Mouse (Mus musculus) liver, postnatal 0 days (tissue): Measurements from ENCODE around the gene Tfg. TPM values are rescaled to one million over a fixed set of nuclear protein-coding genes. Genes with fewer than 3 reads are reported as not detected.

ENCODE experiments used
- ATAC-seq: fragments of 200-750 bp; cut with Nextera tagmentation; 2 replicates; pipeline ENCODE4 v1.8.0; 2017; ENCODE audit warnings: mild to moderate bottlenecking, moderate library complexity
- DNase-seq: peaks from one replicate; pipeline ENCODE4 v3.0.0-alpha.2; 2016
- H3K27ac ChIP-seq: fragments of 300-500 bp; sonication (generic); 2 replicates; pipeline ENCODE4 v1.5.1; 2014; ENCODE audit warnings: antibody characterized with exemption, moderate library complexity, mild to moderate bottlenecking, low read depth
- H3K27me3 ChIP-seq: fragments of 300-500 bp; sonication (generic); 2 replicates; pipeline ENCODE4 v1.6.1; 2014; ENCODE audit warnings: low read length, control low read depth, mixed read lengths; ENCODE audit not compliant: insufficient read depth
- H3K36me3 ChIP-seq: fragments of 300-500 bp; sonication (generic); replicated peaks from 2 replicates; pipeline ENCODE4 v1.6.1; 2014; ENCODE audit warnings: mild to moderate bottlenecking, control low read depth, low read length, moderate library complexity, mixed read lengths; ENCODE audit not compliant: insufficient read depth
- H3K4me1 ChIP-seq: fragments of 300-500 bp; sonication (generic); 2 replicates; pipeline ENCODE4 v1.6.1; 2014; ENCODE audit warnings: antibody characterized with exemption, mild to moderate bottlenecking, control low read depth; ENCODE audit not compliant: insufficient read depth
- H3K4me2 ChIP-seq: fragments of 300-500 bp; sonication (generic); 2 replicates; pipeline ENCODE4 v1.6.1; 2014; ENCODE audit warnings: low read depth, mild to moderate bottlenecking, low read length, moderate library complexity, mixed read lengths
- H3K4me3 ChIP-seq: fragments of 300-500 bp; sonication (generic); 2 replicates; pipeline ENCODE4 v1.5.1; 2014; ENCODE audit warnings: low read depth, low read length
- H3K9ac ChIP-seq: fragments of 300-500 bp; sonication (generic); replicated peaks from 2 replicates; pipeline ENCODE4 v1.6.1; 2014; ENCODE audit warnings: mild to moderate bottlenecking, moderate library complexity
- H3K9me3 ChIP-seq: fragments of 300-500 bp; sonication (generic); 2 replicates; pipeline ENCODE4 v1.6.1; 2016; ENCODE audit warnings: mild to moderate bottlenecking, control low read depth, low read length, mixed read lengths
- CTCF ChIP-seq: sonication (generic); IDR thresholded peaks from 2 replicates; pipeline ENCODE4 v1.5.1; 2016; ENCODE audit warnings: antibody characterized with exemption, low read depth
- EP300 ChIP-seq: IDR thresholded peaks from 2 replicates; pipeline ENCODE4 v1.6.1; 2016; ENCODE audit warnings: antibody characterized with exemption, low read depth, mild to moderate bottlenecking
- WGBS: fragments of 180-500 bp; shearing (Covaris S2); extraction: QIAGEN DNeasy Blood & Tissue Kit; methylation state at CpG from one replicate; pipeline ENCODE4 v1.1.7; 2014; ENCODE audit not compliant: insufficient replicate concordance; 5-methylcytosine and 5-hydroxymethylcytosine counted together
- polyA plus RNA-seq: library from polyadenylated mRNA; unstranded; fragments of >200 nt; fragmentation: Nextera tagmentation; extraction: Ambion mirVana; gene quantifications from 2 replicates; pipeline ENCODE4 v1.2.1, GENCODE M21; 2015

Tfg gene
- 53.9 and 54.1 TPM in 2 replicates for polyA plus RNA-seq

DNA sequence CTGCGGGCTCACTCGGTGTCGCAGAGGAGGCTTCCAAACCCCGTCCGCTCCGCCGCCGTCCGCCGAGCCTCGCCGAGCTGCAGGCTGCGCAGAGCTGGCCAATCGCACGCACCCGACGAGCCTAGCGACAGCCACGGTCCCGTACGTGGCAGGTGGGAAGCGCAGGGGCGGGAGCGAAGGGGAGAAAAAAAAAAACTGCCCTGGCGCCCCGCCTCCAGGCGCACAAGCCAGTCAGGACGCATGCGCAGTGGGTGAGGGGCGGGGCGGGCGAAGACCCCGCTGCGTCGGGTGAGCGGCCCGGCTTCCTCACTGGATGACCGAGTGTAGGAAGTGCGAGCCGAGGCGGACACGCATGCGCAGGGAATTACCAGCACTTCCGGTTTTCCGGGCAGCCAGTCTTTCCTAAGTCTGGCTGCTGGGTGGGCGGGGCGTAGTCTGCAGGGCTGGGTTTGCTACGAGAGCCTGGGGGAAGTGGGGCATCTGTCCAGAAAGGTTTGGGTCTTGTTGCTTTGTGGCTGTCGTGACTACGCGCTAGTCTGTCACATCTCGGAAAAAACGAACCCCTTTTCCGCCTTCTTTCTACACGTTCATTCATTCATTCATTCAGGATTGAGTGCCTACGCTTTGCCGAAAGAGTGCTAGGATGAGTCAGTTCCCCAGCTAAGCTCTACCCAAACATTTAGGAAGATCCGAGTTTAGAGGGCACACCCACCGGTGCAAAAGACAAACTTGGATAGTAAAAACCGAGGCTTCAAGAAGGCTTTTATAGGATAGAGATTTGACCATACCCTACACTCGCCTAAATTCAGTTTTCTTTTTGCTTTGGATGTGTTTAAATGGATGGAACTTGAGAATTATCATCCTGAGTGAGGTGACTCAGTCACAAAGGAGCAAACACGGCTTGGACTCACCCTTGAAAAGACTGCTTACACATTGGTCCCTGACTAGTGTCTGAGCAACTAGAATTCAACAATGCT is at the start of gene Tfg:
TSS of gene Tfg (minus strand) at position 227 of the 977 bp plus-strand sequence.
- Histone ChIP-seq H3K4me3 (peak within 1 kb of the TSS; percentile 92), H3K9me3 (no peaks in the 10 kb centered on the region), H3K4me2 (peak within 1 kb of the TSS; percentile 90), H3K27me3 (no peaks in the 10 kb centered on the region), H3K9ac (peak within 1 kb of the TSS; percentile 91), H3K36me3 (peaks cover 2% of the 10 kb centered on the region; the same call in 1 of the 2 replicates), H3K4me1 (peaks cover 20% of the 10 kb centered on the region), H3K27ac (peak within 1 kb of the TSS; percentile 98)
- peak; percentile 99 for DNase-seq
- WGBS, result under 1% methylated on average over 60 of the region's 62 CpGs
- peak; percentile 91 for ATAC-seq
- TF ChIP-seq EP300, result no peak
- TF ChIP-seq CTCF, result no peak

DNA sequence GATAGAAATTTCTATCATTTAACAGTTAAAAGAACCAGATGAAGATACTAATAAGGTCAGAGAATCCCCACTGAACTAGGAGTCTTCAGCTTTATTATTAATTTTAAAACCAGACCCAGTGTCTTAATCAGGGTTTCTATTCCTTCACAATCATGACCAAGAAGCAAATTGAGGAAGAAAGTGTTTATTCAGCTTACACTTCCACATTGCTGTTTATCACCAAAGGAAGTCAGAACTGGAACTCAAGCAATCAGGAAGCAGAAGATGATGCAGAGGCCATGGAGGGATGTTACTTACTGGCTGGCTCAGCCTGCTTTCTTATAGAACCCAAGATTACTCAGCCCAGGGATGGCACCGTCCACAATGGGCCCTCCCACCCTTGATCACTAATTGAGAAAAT is 11.8 kb upstream of the Tfg start:
- no peaks in the 10 kb centered on the region for H3K36me3 ChIP-seq
- H3K4me2 ChIP-seq, result no peak overlapping the region
- no peak for ATAC-seq
- no peaks in the 10 kb centered on the region for H3K27me3 ChIP-seq
- H3K9ac ChIP-seq, result no peak overlapping the region
- no peak for DNase-seq
- no peak overlapping the region for H3K4me3 ChIP-seq
- no peaks in the 10 kb centered on the region for H3K4me1 ChIP-seq
- H3K9me3 ChIP-seq, result no peaks in the 10 kb centered on the region
- no peak for TF ChIP-seq CTCF
- no peak for TF ChIP-seq EP300
- 13% methylated on average over 1 of the region's 1 CpGs for WGBS
- no peak overlapping the region for H3K27ac ChIP-seq

DNA sequence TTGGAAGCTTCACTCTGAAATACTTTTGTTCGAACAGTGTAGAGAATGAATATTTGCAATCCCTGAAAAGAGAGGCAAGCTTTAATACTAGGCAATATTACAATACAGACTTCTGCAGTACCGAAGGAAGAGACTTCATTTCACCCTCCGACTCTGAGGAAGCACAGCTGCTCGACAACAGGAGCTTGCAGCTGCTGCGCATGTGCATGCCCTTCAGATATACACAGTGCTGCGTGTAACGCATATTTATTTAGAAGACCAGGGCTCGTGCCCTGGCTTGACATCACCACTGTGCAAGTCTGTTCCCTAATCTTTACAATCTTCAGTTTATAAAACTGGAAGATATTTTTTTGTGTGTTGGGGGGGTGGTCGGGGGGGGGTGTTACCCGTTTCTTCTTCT is 7.7 kb upstream of the Tfg start:
- no peak overlapping the region for H3K9ac ChIP-seq
- no peaks in the 10 kb centered on the region for H3K36me3 ChIP-seq
- no peak overlapping the region for H3K27ac ChIP-seq
- 0 out of 2 replicates have a peak, but pooled peaks cover 2% of the 10 kb centered on the region for H3K4me1 ChIP-seq
- no peaks in the 10 kb centered on the region for H3K27me3 ChIP-seq
- H3K9me3 ChIP-seq, result no peaks in the 10 kb centered on the region
- no peak for TF ChIP-seq EP300
- no peak for TF ChIP-seq CTCF
- no peak overlapping the region for H3K4me2 ChIP-seq
- 83% methylated on average over 10 of the region's 10 CpGs for WGBS
- no peak for ATAC-seq
- no peak for DNase-seq
- no peak overlapping the region for H3K4me3 ChIP-seq

DNA sequence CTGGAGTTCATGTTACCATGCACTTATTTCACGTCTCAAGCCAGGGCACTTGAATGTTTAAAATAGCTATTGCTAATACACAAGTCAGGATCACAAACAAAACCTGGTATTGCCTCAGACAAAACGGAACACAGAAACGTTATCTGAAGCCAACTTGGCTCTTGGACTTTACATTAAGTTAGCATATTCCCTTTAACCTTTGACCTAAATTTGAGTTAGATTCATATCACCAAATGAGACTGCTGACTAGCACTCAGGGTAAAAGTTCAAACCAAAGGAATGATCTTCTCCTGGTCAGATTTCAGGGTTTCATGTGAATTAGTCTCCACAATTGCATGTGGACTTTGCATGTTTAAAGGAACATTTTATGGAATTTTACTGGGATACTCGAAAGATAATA is 5.1 kb upstream of the Tfg start:
- TF ChIP-seq CTCF, result no peak
- no peak for TF ChIP-seq EP300
- Histone ChIP-seq H3K27me3 (no peaks in the 10 kb centered on the region), H3K4me1 (0 out of 2 replicates have a peak, but pooled peaks cover 4% of the 10 kb centered on the region), H3K4me2 (no peak overlapping the region), H3K4me3 (no peak overlapping the region), H3K36me3 (no peaks in the 10 kb centered on the region), H3K9me3 (no peaks in the 10 kb centered on the region), H3K9ac (no peak overlapping the region), H3K27ac (peak overlapping the region; percentile 20; the same call in 1 of the 2 replicates)
- ATAC-seq, result no peak
- DNase-seq, result no peak
- WGBS, result 53% methylated on average over 4 of the region's 4 CpGs

DNA sequence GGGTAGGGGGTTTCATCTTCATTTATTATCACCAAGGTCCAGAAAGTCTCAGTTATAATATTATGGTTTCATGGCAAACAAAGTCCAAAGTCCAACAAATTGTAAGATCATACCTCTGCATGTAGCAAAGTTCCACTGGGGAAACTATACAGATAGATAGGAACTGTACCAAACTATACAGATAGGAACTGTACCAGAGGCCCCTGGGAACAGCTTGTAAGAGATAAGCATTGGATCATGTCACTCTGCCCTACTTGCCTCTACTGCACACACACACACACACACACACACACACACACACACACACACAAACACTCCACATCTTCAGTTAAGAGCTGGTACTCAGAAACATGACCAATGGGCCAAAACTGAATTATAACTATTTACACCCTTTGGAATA is 1.8 kb upstream of the Tfg start:
- TF ChIP-seq EP300, result peak; percentile 66
- TF ChIP-seq CTCF, result no peak
- Histone ChIP-seq H3K9ac (no peak overlapping the region), H3K27me3 (no peaks in the 10 kb centered on the region), H3K4me1 (peaks cover 20% of the 10 kb centered on the region), H3K4me2 (peak overlapping the region; percentile 29; the same call in 1 of the 2 replicates), H3K27ac (no peak overlapping the region), H3K36me3 (no peaks in the 10 kb centered on the region), H3K4me3 (no peak overlapping the region), H3K9me3 (no peaks in the 10 kb centered on the region)
- DNase-seq (no peak), ATAC-seq (no peak)

DNA sequence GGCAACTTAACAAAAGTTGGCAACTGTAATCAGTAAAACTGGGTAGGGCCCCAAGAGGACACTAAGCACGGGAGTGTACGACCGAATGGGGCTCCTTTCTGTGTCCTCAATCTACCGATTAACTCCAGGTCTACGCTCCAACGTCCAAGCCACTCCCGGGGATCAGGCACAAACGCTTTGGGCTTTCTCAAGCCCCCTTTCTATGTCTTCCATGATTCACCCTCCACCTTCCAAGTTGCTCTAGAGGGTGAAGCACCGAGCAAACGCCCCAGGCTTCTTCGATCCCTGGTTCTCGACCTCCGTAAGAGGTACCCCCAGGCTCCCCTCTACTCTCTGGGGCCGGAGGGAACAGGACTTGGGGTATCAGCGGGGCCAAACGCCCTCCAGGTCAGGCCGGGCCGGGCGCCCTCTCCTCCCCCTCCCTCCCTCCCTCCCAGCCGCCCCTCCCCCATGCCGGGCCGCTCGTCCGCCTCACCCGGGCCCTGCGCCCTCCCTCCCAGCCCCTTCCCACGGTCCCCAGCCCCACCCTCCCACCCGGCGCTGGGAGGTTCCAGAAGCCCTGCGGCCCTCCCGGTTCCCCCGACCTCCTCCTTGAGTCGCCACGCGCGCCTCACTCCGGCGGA is 582 bp downstream of the Tfg start:
- peaks cover 20% of the 10 kb centered on the region for H3K4me1 ChIP-seq

More for the DNA sequence above, 582 bp downstream of the Tfg start:
- no peaks in the 10 kb centered on the region for H3K27me3 ChIP-seq
- peak overlapping the region; percentile 98 for H3K27ac ChIP-seq
- whole genome bisulfite sequencing, result under 1% methylated on average over 31 of the region's 38 CpGs
- DNase-seq (no peak), ATAC-seq (peak; percentile 57)
- peak overlapping the region; percentile 92 for H3K4me3 ChIP-seq
- peaks cover 8% of the 10 kb centered on the region for H3K36me3 ChIP-seq
- H3K9me3 ChIP-seq, result no peaks in the 10 kb centered on the region
- no peak for TF ChIP-seq CTCF
- TF ChIP-seq EP300, result no peak
- peak overlapping the region; percentile 91 for H3K9ac ChIP-seq
- H3K4me2 ChIP-seq, result peak overlapping the region; percentile 90
